Mouse (Mus musculus): ENCODE measurements at regions not wholly inside any gene's neighbourhood (a gene's known extent, or its start where the extent isn't known, plus 50 kb on each side); places are given as distances from the start of the nearest gene placed in this dataset.

- no peak for DNase-seq (ENCODE audit: low spot score in 2 of 2)
These were observed 53.2 kb downstream of the Gm815 start for GRCm38 (mm10) chr19:26938911-26939310.

- no peak for DNase-seq (ENCODE audit: low spot score in 2 of 2)
These were observed 58.3 kb downstream of the Gm815 start for GRCm38 (mm10) chr19:26944006-26944405.

- DNase-seq (ENCODE audit: low spot score in 2 of 2) = no peak
These were observed 60.9 kb downstream of the Gm815 start for GRCm38 (mm10) chr19:26946562-26946961.

- DNase-seq (ENCODE audit: low spot score in 2 of 2) = no peak
These were observed 62.8 kb downstream of the Gm815 start for GRCm38 (mm10) chr19:26948479-26948878.

GRCm38 (mm10) chr19:26949153-26949552, 63.5 kb downstream of the Gm815 start:
- no peak for DNase-seq (ENCODE audit: low spot score in 2 of 2)

GRCm38 (mm10) chr19:26953348-26953747, 67.7 kb downstream of the Gm815 start:
- DNase-seq (ENCODE audit: low spot score in 2 of 2) = no peak

- no peak for DNase-seq (ENCODE audit: low spot score in 2 of 2)
These were observed 80.5 kb downstream of the Gm815 start for GRCm38 (mm10) chr19:26966055-26966760.

GRCm38 (mm10) chr19:26973058-26973457, 87.4 kb downstream of the Gm815 start:
- DNase-seq (ENCODE audit: low spot score in 2 of 2) = no peak

- DNase-seq (ENCODE audit: low spot score in 2 of 2) = no peak
These were observed 88.3 kb downstream of the Gm815 start for GRCm38 (mm10) chr19:26973773-26974548.

GRCm38 (mm10) chr19:26974576-26975204, 89.0 kb downstream of the Gm815 start:
- no peak for DNase-seq (ENCODE audit: low spot score in 2 of 2)

- DNase-seq (ENCODE audit: low spot score in 2 of 2) = no peak
These were observed 91.1 kb downstream of the Gm815 start for GRCm38 (mm10) chr19:26976604-26977322.

GRCm38 (mm10) chr19:26977887-26978639, 92.4 kb downstream of the Gm815 start:
- no peak for DNase-seq (ENCODE audit: low spot score in 2 of 2)

GRCm38 (mm10) chr19:26978640-26979007, 92.9 kb downstream of the Gm815 start:
- DNase-seq (ENCODE audit: low spot score in 2 of 2) = no peak

GRCm38 (mm10) chr19:26979322-26979721, 93.6 kb downstream of the Gm815 start:
- DNase-seq (ENCODE audit: low spot score in 2 of 2) = no peak

- no peak for DNase-seq (ENCODE audit: low spot score in 2 of 2)
These were observed 101.0 kb downstream of the Gm815 start for GRCm38 (mm10) chr19:26986672-26987071.

- no peak for DNase-seq (ENCODE audit: low spot score in 2 of 2)
These were observed 101.5 kb downstream of the Gm815 start for GRCm38 (mm10) chr19:26987197-26987596.

- DNase-seq (ENCODE audit: low spot score in 2 of 2) = no peak
These were observed 102.3 kb downstream of the Gm815 start for GRCm38 (mm10) chr19:26987909-26988456.

- DNase-seq (ENCODE audit: low spot score in 2 of 2) = no peak
These were observed 109.1 kb downstream of the Gm815 start for GRCm38 (mm10) chr19:26994586-26995352.

GRCm38 (mm10) chr19:26999596-26999995, 113.9 kb downstream of the Gm815 start:
- no peak for DNase-seq (ENCODE audit: low spot score in 2 of 2)

GRCm38 (mm10) chr19:27021930-27022329, 136.2 kb downstream of the Gm815 start:
- DNase-seq (ENCODE audit: low spot score in 2 of 2) = no peak
